Mouse (Mus musculus) G1E (cell line): Measurements from ENCODE around the gene Ednrb.

Experiments
- CTCF ChIP-seq: IDR thresholded peaks from 2 replicates; pipeline ENCODE4 v1.5.1; 2012; ENCODE audit warnings: low read depth, low read length, inconsistent platforms, mixed read lengths
- GATA1 ChIP-seq: IDR thresholded peaks from 2 replicates; pipeline ENCODE4 v1.6.1; 2012; ENCODE audit warnings: borderline replicate concordance, low read length, inconsistent platforms, mixed read lengths
- GATA2 ChIP-seq: IDR thresholded peaks from 2 replicates; pipeline ENCODE4 v1.6.1; 2012; ENCODE audit warnings: low read depth, low read length, inconsistent platforms, borderline replicate concordance
- POLR2AphosphoS5 ChIP-seq: IDR thresholded peaks from 2 replicates; pipeline ENCODE4 v1.6.1; 2012; ENCODE audit warnings: low read depth, low read length, inconsistent platforms; ENCODE audit not compliant: insufficient replicate concordance
- TAL1 ChIP-seq: conservative IDR thresholded peaks from 2 replicates; pipeline ENCODE4 v1.6.1; 2012; ENCODE audit warnings: low read depth, low read length, inconsistent platforms, mixed read lengths

DNA sequence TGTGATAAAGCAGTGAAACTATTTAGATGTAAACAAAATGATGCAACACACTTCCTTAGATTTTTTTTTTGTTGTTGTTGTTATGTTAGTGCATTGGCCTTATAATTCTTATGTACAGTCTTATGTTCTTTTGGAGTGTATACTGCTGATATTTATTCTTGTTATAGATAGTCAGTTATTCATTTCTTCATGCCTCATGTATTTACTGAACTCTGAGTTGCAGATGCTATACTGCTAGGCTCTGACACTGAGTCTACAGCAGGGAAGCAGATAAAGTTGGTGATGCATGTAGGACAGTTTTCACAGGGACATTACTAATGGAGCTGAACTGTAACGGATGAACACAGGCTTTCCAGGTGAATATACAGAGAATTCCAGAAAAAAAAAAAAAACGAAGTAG is 32.9 kb upstream of the Ednrb start:
- TF ChIP-seq GATA1 = no peak
- no peak for TF ChIP-seq CTCF
- no peak for TF ChIP-seq TAL1
- TF ChIP-seq POLR2AphosphoS5 = no peak
- TF ChIP-seq GATA2 = no peak
